Mouse (Mus musculus) adrenal gland, postnatal 0 days (tissue): ENCODE measurements around the gene Lpgat1. TPM values are rescaled to one million over a fixed set of nuclear protein-coding genes. Genes with fewer than 3 reads are reported as not detected.

ENCODE experiments used
- polyA plus RNA-seq: library from polyadenylated mRNA; unstranded; fragments of >200 nt; fragmentation: Nextera tagmentation; extraction: Ambion mirVana; gene quantifications from 2 replicates; pipeline ENCODE4 v1.2.1, GENCODE M21; 2015

Gene Lpgat1
- polyA plus RNA-seq: 18.7 and 26.5 TPM in 2 replicates

DNA sequence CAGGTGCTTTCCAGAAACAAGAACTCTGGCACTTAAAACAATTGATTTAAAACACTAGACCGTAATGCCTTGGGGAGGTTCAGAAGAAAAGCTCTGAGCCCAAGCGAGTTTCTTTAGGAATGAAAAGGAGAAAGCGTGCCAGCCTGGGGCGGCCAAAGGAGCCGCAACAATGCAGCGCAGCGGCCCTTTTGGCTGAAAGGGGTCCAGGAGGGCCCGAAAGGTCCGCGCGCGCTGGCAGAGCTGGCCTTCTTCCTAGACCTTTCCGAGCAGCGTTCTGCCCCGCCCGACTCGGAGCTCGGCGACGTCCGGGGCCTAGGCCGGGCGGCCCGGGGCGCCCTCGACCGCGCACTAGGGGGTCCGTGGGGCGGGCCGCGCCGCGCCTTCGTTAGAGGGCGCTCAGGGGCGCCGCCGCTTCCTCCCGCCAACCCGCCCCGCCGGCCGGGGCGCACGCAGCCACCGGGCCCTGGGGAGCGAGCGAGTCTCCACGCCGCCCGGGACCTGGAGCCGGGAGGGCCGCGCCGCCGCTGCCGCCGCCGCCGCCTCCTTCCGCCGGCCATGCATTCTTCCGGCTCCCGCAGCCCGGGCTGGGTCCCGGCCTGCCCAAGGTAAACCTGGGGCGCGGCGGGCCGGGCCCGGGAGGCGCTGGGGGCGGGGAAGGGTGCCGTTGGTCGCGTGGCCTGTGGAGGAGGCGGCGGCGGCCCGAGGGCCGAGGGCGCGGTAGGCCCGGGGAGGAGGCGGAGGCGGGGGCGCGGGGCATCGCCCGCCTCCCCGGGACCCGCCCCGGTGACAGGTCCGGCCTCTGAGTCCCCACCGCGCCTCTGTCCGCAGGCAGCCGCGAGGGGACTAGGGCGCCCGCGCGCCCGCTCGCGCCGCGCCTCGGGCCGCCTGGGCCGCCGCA, at the start of gene Lpgat1:
Gene Lpgat1, plus strand, starts transcription at position 234 of the 898 bp plus-strand sequence.

GRCm38 (mm10) chr1:191821326-191822091, 103.9 kb downstream of the Lpgat1 start, which contains the start of gene Nek2:
Gene Nek2 (plus strand): TSS chr1:191821444.

Other genes starting within 250 kb of the Lpgat1 start
- 9.5 and 13.2 TPM in 2 replicates for gene Dtl, start 142.3 kb upstream of the Lpgat1 start, polyA plus RNA-seq
- gene Ints7, start 142.2 kb upstream of the Lpgat1 start, polyA plus RNA-seq: 14.7 and 22.7 TPM in 2 replicates
- 7.8 and 11.5 TPM in 2 replicates for gene Nek2, start 103.6 kb downstream of the Lpgat1 start, polyA plus RNA-seq
- gene Slc30a1, start 188.9 kb downstream of the Lpgat1 start, polyA plus RNA-seq: 3.7 and 5.7 TPM in 2 replicates